ENCODE assay signal across 17 mouse cellular contexts in the genomic region with DNA sequence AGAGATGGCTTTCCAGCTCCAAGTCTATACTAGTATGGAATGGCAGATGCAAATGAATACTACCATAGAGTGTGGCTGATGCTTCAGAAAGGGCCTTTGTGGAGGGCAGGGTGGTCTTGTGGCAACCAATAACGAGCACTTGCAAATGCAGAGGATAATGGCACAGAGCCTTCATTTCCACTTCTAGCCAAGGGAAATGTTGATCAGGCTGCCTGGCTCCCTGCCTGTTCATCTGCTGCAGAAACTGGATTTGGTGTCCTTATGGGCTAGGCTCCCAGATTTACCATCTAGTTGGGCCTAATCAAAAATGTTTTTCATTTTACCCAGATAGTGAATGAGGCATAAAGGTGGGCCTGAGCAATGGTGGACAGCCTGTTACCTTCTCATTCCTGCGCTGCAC.
DNase-seq lines count a peak whose midpoint lies in the region; ATAC-seq and TF ChIP-seq lines count a peak whose summit lies in the region.
"Had no signal": no experiment of that assay in that cellular context is flagged by ENCODE, and none has a peak within 500 bp of the region (broad histone marks: within the 10 kb centered on the region; RNA-seq: fewer than 3 reads in every experiment).

No protein-coding gene starts in this region.

- no peaks in the 10 kb centered on the region for H3K27me3 ChIP-seq in hindbrain, postnatal 0 days (ENCODE audit: insufficient read depth, low read length)
- H3K27me3 ChIP-seq in hindbrain, embryonic 14.5 days (ENCODE audit: control insufficient read depth, insufficient read depth, low read length) = no peaks in the 10 kb centered on the region
- H3K27me3 ChIP-seq in kidney, adult 2 months (replicated peaks; ENCODE audit: control insufficient read depth, insufficient read depth, low read length) = no peaks in the 10 kb centered on the region
- H3K27me3 ChIP-seq: heart, embryonic 13.5 days; neural tube, embryonic 12.5 days had no signal

- H3K9me3 ChIP-seq in hindbrain, postnatal 0 days (ENCODE audit: low read length) = no peaks in the 10 kb centered on the region
- no peaks in the 10 kb centered on the region for H3K9me3 ChIP-seq in hindbrain, embryonic 14.5 days (ENCODE audit: control insufficient read depth, low read length)
- H3K9me3 ChIP-seq: heart, embryonic 13.5 days; neural tube, embryonic 12.5 days had no signal

- H3K4me2 ChIP-seq in hindbrain, postnatal 0 days (ENCODE audit: low read depth, low read length) = no peak overlapping the region
- no peak overlapping the region for H3K4me2 ChIP-seq in hindbrain, embryonic 14.5 days (replicated peaks)
- H3K4me2 ChIP-seq: heart, embryonic 13.5 days; lung, embryonic 14.5 days; neural tube, embryonic 12.5 days had no signal

- WGBS in hindbrain, postnatal 0 days = 57% methylated on average over 2 of the region's 2 CpGs
- WGBS in hindbrain, embryonic 14.5 days = 74% methylated on average over 2 of the region's 2 CpGs
- 75% methylated on average over 2 of the region's 2 CpGs for WGBS in kidney, adult 2 months

- no peak overlapping the region for H3K4me3 ChIP-seq in hindbrain, postnatal 0 days (ENCODE audit: low read length)
- no peak overlapping the region for H3K4me3 ChIP-seq in hindbrain, embryonic 14.5 days (replicated peaks; ENCODE audit: low read length)
- H3K4me3 ChIP-seq in kidney, adult 2 months (ENCODE audit: insufficient read depth, low read depth, low read length) = no peak overlapping the region
- H3K4me3 ChIP-seq: heart, embryonic 13.5 days; neural tube, embryonic 12.5 days had no signal

- no peak for TF ChIP-seq CTCF in hindbrain, postnatal 0 days (IDR thresholded peaks at IDR 0.05; ENCODE audit: low read depth)
- TF ChIP-seq CTCF in kidney, adult 2 months (conservative IDR thresholded peaks at IDR 0.05; ENCODE audit: insufficient read depth, insufficient read length, low read depth, low read length) = no peak

- no peak overlapping the region for H3K27ac ChIP-seq in hindbrain, postnatal 0 days
- no peak overlapping the region for H3K27ac ChIP-seq in hindbrain, embryonic 14.5 days
- no peak overlapping the region for H3K27ac ChIP-seq in kidney, adult 2 months (ENCODE audit: insufficient read depth, low read depth, low read length)
- H3K27ac ChIP-seq: heart, embryonic 13.5 days; neural tube, embryonic 12.5 days had no signal

- H3K36me3 ChIP-seq in hindbrain, postnatal 0 days (ENCODE audit: insufficient read depth, low read length) = no peaks in the 10 kb centered on the region
- no peaks in the 10 kb centered on the region for H3K36me3 ChIP-seq in hindbrain, embryonic 14.5 days (replicated peaks; ENCODE audit: control insufficient read depth, insufficient read depth)
- H3K36me3 ChIP-seq in kidney, adult 2 months (ENCODE audit: control insufficient read depth, insufficient read depth, low read length) = no peaks in the 10 kb centered on the region
- H3K36me3 ChIP-seq: heart, embryonic 13.5 days; neural tube, embryonic 12.5 days had no signal

- TF ChIP-seq POLR2A in kidney, adult 2 months (IDR thresholded peaks at IDR 0.05; ENCODE audit: low read depth, low read length) = no peak

- ATAC-seq in hindbrain, postnatal 0 days = no peak
- no peak for ATAC-seq in hindbrain, embryonic 14.5 days (ENCODE audit: low FRiP score)
- ATAC-seq: CD4-positive, CD25-positive, alpha-beta regulatory T cell, adult 4 months; intestine, postnatal 0 days; midbrain, embryonic 16.5 days had no signal

- DNase-seq in hindbrain, postnatal 0 days (ENCODE audit: low spot score) = peak; percentile 25
- no peak for DNase-seq in hindbrain, embryonic 14.5 days (ENCODE audit: low spot score)
- peak; percentile 54 to 82 for DNase-seq in layer of hippocampus, adult 8-10 months (ENCODE audit: low spot score in 2 of 2)
- peak; percentile 25 to 47 for DNase-seq in left cerebral cortex, postnatal 25 days (ENCODE audit: low spot score in 2 of 2)
- no peak for DNase-seq in adrenal gland, postnatal 25 days
- no peak for DNase-seq in kidney, adult 2 months
- no peak for DNase-seq in liver
- DNase-seq: cerebellum, adult 18-20 months; embryo, embryonic 11 days; gastrocnemius, postnatal 14 days; kidney, postnatal 36 days; lung, embryonic 14.5 days had no signal

- H3K4me1 ChIP-seq in hindbrain, postnatal 0 days (ENCODE audit: insufficient read depth, low read length) = no peaks in the 10 kb centered on the region
- H3K4me1 ChIP-seq in hindbrain, embryonic 14.5 days (replicated peaks; ENCODE audit: control insufficient read depth, insufficient read depth, low read length) = no peaks in the 10 kb centered on the region
- H3K4me1 ChIP-seq in kidney, adult 2 months (ENCODE audit: control insufficient read depth, insufficient read depth, low read length) = no peaks in the 10 kb centered on the region
- H3K4me1 ChIP-seq: heart, embryonic 13.5 days; neural tube, embryonic 12.5 days had no signal

- intact Hi-C loops in left cerebral cortex, postnatal 25 days (cut with DNase I) = no loop called here

- H3K9ac ChIP-seq in hindbrain, postnatal 0 days (replicated peaks; ENCODE audit: low read length) = no peak overlapping the region
- H3K9ac ChIP-seq in hindbrain, embryonic 14.5 days = no peak overlapping the region
- H3K9ac ChIP-seq: heart, embryonic 13.5 days; lung, embryonic 14.5 days; neural tube, embryonic 12.5 days had no signal

Comparison
In these comparisons a context has a peak if more than half of its experiments do, and no peak if none do; other contexts are left out.
1. DNase-seq: peak in hindbrain, postnatal 0 days (single experiment), layer of hippocampus, adult 8-10 months (2 of 2) and left cerebral cortex, postnatal 25 days (2 of 2); none in hindbrain, embryonic 14.5 days (single experiment), adrenal gland, postnatal 25 days (single experiment), kidney, adult 2 months (single experiment) and liver (single experiment).